Mouse (Mus musculus) kidney, adult 18-20 months (tissue): ENCODE measurements at regions not wholly inside any gene's neighbourhood (a gene's known extent, or its start where the extent isn't known, plus 50 kb on each side); places are given as distances from the start of the nearest gene placed in this dataset.

Experiments used
- DNase-seq: peaks from one replicate; pipeline ENCODE4 v3.0.0; 2021

- DNase-seq, result no peak
Observed at GRCm38 (mm10) chr17:84890871-84891599, 65.5 kb upstream of the Ppm1b start.

DNA sequence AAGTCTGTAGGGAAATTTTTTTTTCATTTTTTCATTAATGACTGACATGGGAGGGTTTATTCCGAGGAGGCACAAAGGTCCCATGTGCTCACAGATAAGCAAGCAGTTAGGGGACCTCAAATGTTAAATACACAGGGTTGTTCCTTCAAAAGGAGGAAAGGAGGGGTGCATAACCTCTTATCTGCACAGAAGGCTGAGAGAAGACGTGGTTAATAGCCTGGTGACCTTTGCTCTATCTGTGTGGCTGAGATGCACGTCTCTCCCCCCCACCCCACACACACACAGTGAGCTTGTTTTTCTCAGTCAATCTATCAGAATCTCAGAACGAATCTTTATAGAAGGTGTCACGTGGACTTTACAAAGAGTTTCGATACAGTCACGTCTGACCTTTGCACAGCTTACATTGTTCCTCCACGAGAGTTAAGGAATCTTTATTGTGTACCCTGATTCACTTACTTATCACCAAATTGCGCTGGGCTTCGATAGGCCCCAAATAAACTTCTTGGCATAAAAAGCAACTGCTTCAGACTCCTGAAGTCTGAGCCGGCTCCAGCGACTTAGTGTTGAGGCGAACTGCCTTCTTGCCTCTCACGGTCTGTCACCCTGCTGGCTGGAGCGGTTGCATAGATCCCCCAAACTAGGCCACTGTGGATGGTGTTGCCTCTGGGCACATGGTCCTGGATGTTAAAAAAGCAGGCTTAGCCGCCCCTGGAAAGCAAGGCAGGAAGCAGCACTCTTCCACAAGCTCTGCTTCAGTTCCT, 63.1 kb upstream of the Ppm1b start:
- no peak for DNase-seq

GRCm38 (mm10) chr17:84895526-84895925, 61.0 kb upstream of the Ppm1b start:
- no peak for DNase-seq

DNA sequence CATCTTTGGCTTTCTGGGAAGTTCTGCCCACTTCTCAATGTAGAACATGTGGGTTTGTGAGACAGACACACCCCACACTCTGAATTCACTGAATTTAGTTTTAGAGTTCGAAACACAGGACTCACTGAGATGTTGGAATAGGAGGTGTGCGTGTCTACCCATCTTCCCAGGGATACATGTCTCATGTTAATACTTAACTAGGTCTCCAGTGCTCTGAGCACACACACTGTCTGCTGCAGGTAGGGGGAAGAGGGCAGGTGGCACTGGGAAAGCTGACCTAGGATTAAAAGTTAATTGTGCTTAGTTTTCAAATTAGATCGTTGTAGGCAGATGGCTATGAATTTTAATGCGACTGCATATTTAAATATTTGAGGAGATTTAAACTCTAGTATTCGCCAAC, 60.0 kb upstream of the Ppm1b start:
- no peak for DNase-seq

GRCm38 (mm10) chr17:84898407-84898806, 58.1 kb upstream of the Ppm1b start:
- DNase-seq, result no peak

- no peak for DNase-seq
Observed at GRCm38 (mm10) chr17:84903625-84904337, 52.8 kb upstream of the Ppm1b start.
